In genomic region chr7:144604291-144604690, GRCm38 (mm10) we compare ENCODE assay signal across 18 mouse cellular contexts.
"Had no signal": no experiment of that assay in that cellular context is flagged by ENCODE, and none has a peak within 500 bp of the region (broad histone marks: within the 10 kb centered on the region; RNA-seq: fewer than 3 reads in every experiment).

No protein-coding gene starts in this region.

- DNase-seq: kidney, adult 11 months; kidney, adult 8-10 months; kidney, postnatal 10 days; kidney, postnatal 36 days; layer of hippocampus, postnatal 36 days; retina, postnatal 1 day; right cerebral cortex, postnatal 25 days; thymus, adult 18-20 months; thymus, postnatal 4 days had no signal

- H3K4me1 ChIP-seq: liver, embryonic 15.5 days had no signal

- H3K4me2 ChIP-seq: intestine, embryonic 15.5 days; kidney, embryonic 15.5 days; liver, embryonic 11.5 days; liver, embryonic 15.5 days; midbrain, embryonic 12.5 days; neural tube, embryonic 13.5 days had no signal

- ATAC-seq: intestine, embryonic 15.5 days; midbrain, embryonic 16.5 days had no signal

- H3K9ac ChIP-seq: intestine, embryonic 15.5 days; kidney, embryonic 15.5 days; liver, embryonic 15.5 days; midbrain, embryonic 12.5 days; neural tube, embryonic 13.5 days had no signal

- H3K27me3 ChIP-seq: intestine, embryonic 15.5 days; kidney, embryonic 15.5 days; liver, embryonic 15.5 days; midbrain, embryonic 12.5 days; neural tube, embryonic 13.5 days had no signal

- H3K4me3 ChIP-seq: intestine, embryonic 15.5 days; kidney, embryonic 15.5 days; left cerebral cortex, adult 2 months; liver, embryonic 15.5 days; midbrain, embryonic 12.5 days; myocyte; neural tube, embryonic 13.5 days had no signal

- H3K36me3 ChIP-seq: intestine, embryonic 15.5 days; liver, embryonic 15.5 days; neural tube, embryonic 13.5 days had no signal

- H3K9me3 ChIP-seq: intestine, embryonic 15.5 days; kidney, embryonic 15.5 days; liver, embryonic 15.5 days; midbrain, embryonic 12.5 days; neural tube, embryonic 13.5 days had no signal

- H3K27ac ChIP-seq: intestine, embryonic 15.5 days; kidney, embryonic 15.5 days; left cerebral cortex, adult 2 months; liver, embryonic 15.5 days; midbrain, embryonic 12.5 days; neural tube, embryonic 13.5 days had no signal
